Mouse (Mus musculus) midbrain, embryonic 10.5 days (tissue): ENCODE measurements at regions not wholly inside any gene's neighbourhood (a gene's known extent, or its start where the extent isn't known, plus 50 kb on each side); places are given as distances from the start of the nearest gene placed in this dataset.
A peak's percentile ranks its signal among the peaks of the same experiment; 100 is the strongest.

ENCODE experiments used
- DNase-seq: peaks from one replicate; pipeline ENCODE4 v3.0.0-alpha.2; 2017; ENCODE audit warnings: low spot score
- H3K27ac ChIP-seq: fragments of 300-500 bp; sonication (generic); replicated peaks from 2 replicates; pipeline ENCODE4 v1.5.1; 2016; ENCODE audit warnings: mild to moderate bottlenecking
- H3K27me3 ChIP-seq: fragments of 300-500 bp; sonication (generic); 2 replicates; pipeline ENCODE4 v1.6.1; 2016; ENCODE audit warnings: low read depth, mild to moderate bottlenecking; ENCODE audit not compliant: poor library complexity, severe bottlenecking
- H3K36me3 ChIP-seq: fragments of 300-500 bp; sonication (generic); 2 replicates; pipeline ENCODE4 v1.6.1; 2016; ENCODE audit warnings: mild to moderate bottlenecking, moderate library complexity
- H3K4me1 ChIP-seq: fragments of 300-500 bp; sonication (generic); 2 replicates; pipeline ENCODE4 v1.6.1; 2016
- H3K4me3 ChIP-seq: fragments of 300-500 bp; sonication (generic); 2 replicates; pipeline ENCODE4 v1.5.1; 2016; ENCODE audit warnings: mild to moderate bottlenecking, moderate library complexity
- H3K9me3 ChIP-seq: fragments of 300-500 bp; sonication (generic); replicated peaks from 2 replicates; pipeline ENCODE4 v1.6.1; 2016; ENCODE audit warnings: mild to moderate bottlenecking
- WGBS: fragments of 180-500 bp; shearing (Covaris S2); methylation state at CpG from one replicate; pipeline ENCODE4 v1.1.7; 2016; 5-methylcytosine and 5-hydroxymethylcytosine counted together

- 37% methylated on average over 3 of the region's 3 CpGs for WGBS
- Histone ChIP-seq H3K27ac (peak overlapping the region; percentile 85), H3K4me1 (peaks cover 88% of the 10 kb centered on the region), H3K36me3 (no peaks in the 10 kb centered on the region), H3K9me3 (no peaks in the 10 kb centered on the region), H3K4me3 (peak overlapping the region; percentile 36; the same call in 1 of the 2 replicates), H3K27me3 (no peaks in the 10 kb centered on the region)
- no peak for DNase-seq
Observed at GRCm38 (mm10) chr13:28787331-28787643, 166.2 kb downstream of the Sox4 start.

- peaks cover 88% of the 10 kb centered on the region for H3K4me1 ChIP-seq
- 19% methylated on average over 9 of the region's 9 CpGs for WGBS
- H3K27me3 ChIP-seq = no peaks in the 10 kb centered on the region
- peak overlapping the region; percentile 85 for H3K27ac ChIP-seq
- no peaks in the 10 kb centered on the region for H3K36me3 ChIP-seq
- H3K4me3 ChIP-seq = peak overlapping the region; percentile 36; the same call in 1 of the 2 replicates
- no peaks in the 10 kb centered on the region for H3K9me3 ChIP-seq
- DNase-seq = peak; percentile 60
Observed at GRCm38 (mm10) chr13:28786629-28787330, 166.7 kb downstream of the Sox4 start.

GRCm38 (mm10) chr13:28782497-28783246 is 170.8 kb downstream of the Sox4 start:
- H3K27ac ChIP-seq = peak overlapping the region; percentile 91
- peaks cover 5% of the 10 kb centered on the region; the same call in 1 of the 2 replicates for H3K36me3 ChIP-seq
- H3K27me3 ChIP-seq = peaks cover 2% of the 10 kb centered on the region; the same call in 1 of the 2 replicates
- DNase-seq = peak; percentile 57
- no peaks in the 10 kb centered on the region for H3K9me3 ChIP-seq
- WGBS = 21% methylated on average over 10 of the region's 10 CpGs
- H3K4me3 ChIP-seq = peak overlapping the region; percentile 17
- peaks cover 91% of the 10 kb centered on the region for H3K4me1 ChIP-seq

- peak; percentile 53 for DNase-seq
- H3K4me1 ChIP-seq = peaks cover 88% of the 10 kb centered on the region
- 14% methylated on average over 5 of the region's 5 CpGs for WGBS
- H3K9me3 ChIP-seq = no peaks in the 10 kb centered on the region
- peaks cover 8% of the 10 kb centered on the region; the same call in 1 of the 2 replicates for H3K27me3 ChIP-seq
- peak overlapping the region; percentile 91 for H3K27ac ChIP-seq
- H3K36me3 ChIP-seq = peaks cover 8% of the 10 kb centered on the region; the same call in 1 of the 2 replicates
- H3K4me3 ChIP-seq = peak overlapping the region; percentile 35
Observed at GRCm38 (mm10) chr13:28782081-28782480, 171.4 kb downstream of the Sox4 start.

GRCm38 (mm10) chr13:28781660-28782059 is 171.9 kb downstream of the Sox4 start:
- H3K9me3 ChIP-seq = no peaks in the 10 kb centered on the region
- peak overlapping the region; percentile 35 for H3K4me3 ChIP-seq
- peaks cover 10% of the 10 kb centered on the region; the same call in 1 of the 2 replicates for H3K27me3 ChIP-seq
- peak overlapping the region; percentile 91 for H3K27ac ChIP-seq
- peaks cover 8% of the 10 kb centered on the region; the same call in 1 of the 2 replicates for H3K36me3 ChIP-seq
- DNase-seq = no peak
- peaks cover 85% of the 10 kb centered on the region for H3K4me1 ChIP-seq
- WGBS = 8% methylated on average over 5 of the region's 5 CpGs

- Histone ChIP-seq H3K4me1 (peaks cover 85% of the 10 kb centered on the region), H3K36me3 (peaks cover 8% of the 10 kb centered on the region; the same call in 1 of the 2 replicates), H3K4me3 (no peak overlapping the region), H3K27ac (peak overlapping the region; percentile 91), H3K9me3 (no peaks in the 10 kb centered on the region), H3K27me3 (peaks cover 16% of the 10 kb centered on the region; the same call in 1 of the 2 replicates)
- no peak for DNase-seq
- 21% methylated on average over 5 of the region's 5 CpGs for WGBS
Observed at GRCm38 (mm10) chr13:28780462-28780861, 173.1 kb downstream of the Sox4 start.

- peak overlapping the region; percentile 19 for H3K4me3 ChIP-seq
- WGBS = 26% methylated on average over 7 of the region's 7 CpGs
- H3K9me3 ChIP-seq = no peaks in the 10 kb centered on the region
- peaks cover 74% of the 10 kb centered on the region for H3K4me1 ChIP-seq
- no peak for DNase-seq
- H3K27me3 ChIP-seq = peaks cover 30% of the 10 kb centered on the region; the same call in 1 of the 2 replicates
- H3K27ac ChIP-seq = peak overlapping the region; percentile 78
- peaks cover 14% of the 10 kb centered on the region; the same call in 1 of the 2 replicates for H3K36me3 ChIP-seq
Observed at GRCm38 (mm10) chr13:28775142-28775815, 178.2 kb downstream of the Sox4 start.

GRCm38 (mm10) chr13:28774649-28775048 is 178.9 kb downstream of the Sox4 start:
- H3K9me3 ChIP-seq = no peaks in the 10 kb centered on the region
- WGBS = 30% methylated on average over 7 of the region's 7 CpGs
- peak overlapping the region; percentile 78 for H3K27ac ChIP-seq
- H3K4me3 ChIP-seq = peak overlapping the region; percentile 16
- H3K4me1 ChIP-seq = peaks cover 73% of the 10 kb centered on the region
- no peak for DNase-seq
- peaks cover 30% of the 10 kb centered on the region; the same call in 1 of the 2 replicates for H3K27me3 ChIP-seq
- H3K36me3 ChIP-seq = peaks cover 14% of the 10 kb centered on the region; the same call in 1 of the 2 replicates

GRCm38 (mm10) chr13:28773466-28773865 is 180.0 kb downstream of the Sox4 start:
- H3K4me3 ChIP-seq = no peak overlapping the region
- 83% methylated on average over 2 of the region's 2 CpGs for WGBS
- H3K27me3 ChIP-seq = peaks cover 30% of the 10 kb centered on the region; the same call in 1 of the 2 replicates
- DNase-seq = no peak
- no peaks in the 10 kb centered on the region for H3K9me3 ChIP-seq
- peaks cover 14% of the 10 kb centered on the region; the same call in 1 of the 2 replicates for H3K36me3 ChIP-seq
- peaks cover 75% of the 10 kb centered on the region for H3K4me1 ChIP-seq
- H3K27ac ChIP-seq = no peak overlapping the region

GRCm38 (mm10) chr13:28770531-28770930 is 183.0 kb downstream of the Sox4 start:
- no peak for DNase-seq
- Histone ChIP-seq H3K36me3 (peaks cover 26% of the 10 kb centered on the region), H3K4me1 (peaks cover 55% of the 10 kb centered on the region), H3K27me3 (peaks cover 14% of the 10 kb centered on the region; the same call in 1 of the 2 replicates), H3K9me3 (no peaks in the 10 kb centered on the region), H3K4me3 (no peak overlapping the region), H3K27ac (0 out of 2 replicates have a peak overlapping the region, but pooled peaks have one; percentile 63)
- WGBS = 49% methylated on average over 13 of the region's 13 CpGs

GRCm38 (mm10) chr13:28770018-28770417 is 183.5 kb downstream of the Sox4 start:
- H3K36me3 ChIP-seq = peaks cover 26% of the 10 kb centered on the region
- no peaks in the 10 kb centered on the region for H3K9me3 ChIP-seq
- DNase-seq = no peak
- H3K4me3 ChIP-seq = no peak overlapping the region
- peaks cover 14% of the 10 kb centered on the region; the same call in 1 of the 2 replicates for H3K27me3 ChIP-seq
- H3K27ac ChIP-seq = 0 out of 2 replicates have a peak overlapping the region, but pooled peaks have one; percentile 28
- WGBS = 64% methylated on average over 4 of the region's 4 CpGs
- peaks cover 50% of the 10 kb centered on the region for H3K4me1 ChIP-seq

GRCm38 (mm10) chr13:28768717-28769426 is 184.6 kb downstream of the Sox4 start:
- H3K27me3 ChIP-seq = peaks cover 14% of the 10 kb centered on the region; the same call in 1 of the 2 replicates
- H3K4me1 ChIP-seq = peaks cover 39% of the 10 kb centered on the region
- WGBS = 79% methylated on average over 14 of the region's 14 CpGs
- peaks cover 26% of the 10 kb centered on the region for H3K36me3 ChIP-seq
- no peak for DNase-seq
- H3K9me3 ChIP-seq = no peaks in the 10 kb centered on the region
- peak overlapping the region; percentile 61; the same call in 1 of the 2 replicates for H3K27ac ChIP-seq
- no peak overlapping the region for H3K4me3 ChIP-seq
